Mouse (Mus musculus): ENCODE measurements around the gene Snx12. TPM values are rescaled to one million over a fixed set of nuclear protein-coding genes. Genes with fewer than 3 reads are reported as not detected.

The Snx12 gene
- polyA plus RNA-seq, 1 experiment from 2014 or later = 43.3 TPM

DNA sequence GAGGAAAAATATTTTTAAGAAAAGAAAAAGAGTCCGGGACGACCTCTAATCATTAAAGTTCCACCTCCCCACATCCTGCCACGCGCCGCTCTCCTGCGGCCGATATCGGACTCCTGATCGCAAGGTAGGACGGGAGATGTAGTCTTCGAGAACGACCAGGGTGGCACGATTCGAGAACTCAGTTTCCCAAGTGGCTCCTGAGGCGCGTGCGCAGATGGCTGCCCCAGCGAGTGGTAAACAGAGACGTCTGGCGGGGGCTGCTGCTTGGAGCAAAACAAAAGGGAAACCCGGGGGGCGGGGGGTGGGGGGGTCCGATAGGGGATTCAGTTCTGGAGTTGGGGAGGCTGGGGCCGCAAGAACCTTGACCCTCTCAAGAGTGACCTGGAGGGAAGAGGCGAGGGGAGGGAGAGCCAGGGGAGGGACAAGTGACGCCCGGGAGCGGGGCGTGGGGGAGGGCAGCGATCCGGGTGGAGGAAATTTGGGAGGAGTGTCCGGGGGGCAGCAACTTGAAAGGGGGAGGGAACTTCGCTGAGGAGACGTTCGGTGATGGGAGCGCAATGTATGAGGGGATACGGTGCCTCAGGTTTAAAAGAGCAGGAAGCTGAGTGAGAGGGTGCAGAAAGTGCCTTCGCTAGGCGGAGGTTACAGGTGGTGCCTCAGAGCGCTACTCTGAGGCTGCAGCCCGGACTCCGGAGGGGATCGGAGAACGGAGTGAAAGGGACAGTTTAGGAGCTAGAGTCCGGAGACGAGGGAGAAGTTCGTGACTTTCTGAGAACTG is 31.8 kb upstream of the Snx12 start, which contains the start of gene Foxo4:
TSS of gene Foxo4 (plus strand) at position 577 of the 778 bp plus-strand sequence.
- no peaks in the 10 kb centered on the region; the same call in 1 of the 2 replicates for H3K4me1 ChIP-seq (ENCODE audit: control insufficient read depth, insufficient read depth, low read depth, low read length)
- H3K9ac ChIP-seq (ENCODE audit: low read depth, low read length) = peak within 1 kb of the TSS; percentile 62
- 18% methylated on average over 47 of the region's 47 CpGs for WGBS
- peak; percentile 94 for ATAC-seq
- no peaks in the 10 kb centered on the region for H3K36me3 ChIP-seq (ENCODE audit: control insufficient read depth, insufficient read depth, low read length)
- no peak within 1 kb of the TSS for H3K27ac ChIP-seq (ENCODE audit: low read depth, low read length)
- H3K27me3 ChIP-seq (replicated peaks; ENCODE audit: control insufficient read depth, insufficient read depth, low read length) = no peaks in the 10 kb centered on the region
- H3K9me3 ChIP-seq (ENCODE audit: control insufficient read depth, low read length) = no peaks in the 10 kb centered on the region
- H3K4me2 ChIP-seq (ENCODE audit: low read length) = peak within 1 kb of the TSS; percentile 69
- H3K4me3 ChIP-seq (ENCODE audit: low read length) = peak within 1 kb of the TSS; percentile 53

DNA sequence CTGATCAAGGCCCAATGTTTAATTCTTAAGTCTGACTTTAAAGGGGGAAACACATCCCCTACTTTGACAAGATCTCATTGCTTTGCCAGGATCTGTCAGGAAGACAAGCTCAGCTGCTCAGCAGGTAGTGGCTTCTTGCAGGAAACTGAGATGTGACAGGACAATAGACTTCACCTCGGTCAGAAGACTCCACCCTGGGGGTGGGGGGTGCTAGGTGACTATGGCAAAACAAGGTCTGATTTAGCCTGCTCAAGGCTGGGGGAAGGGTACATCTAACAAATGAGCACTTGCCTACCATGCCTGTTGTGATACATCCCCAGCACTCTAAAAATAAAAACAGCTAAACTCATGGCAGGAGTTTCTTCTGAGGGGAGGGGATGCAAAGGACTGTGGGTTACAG is 22.6 kb upstream of the Snx12 start:
- ATAC-seq = no peak

DNA sequence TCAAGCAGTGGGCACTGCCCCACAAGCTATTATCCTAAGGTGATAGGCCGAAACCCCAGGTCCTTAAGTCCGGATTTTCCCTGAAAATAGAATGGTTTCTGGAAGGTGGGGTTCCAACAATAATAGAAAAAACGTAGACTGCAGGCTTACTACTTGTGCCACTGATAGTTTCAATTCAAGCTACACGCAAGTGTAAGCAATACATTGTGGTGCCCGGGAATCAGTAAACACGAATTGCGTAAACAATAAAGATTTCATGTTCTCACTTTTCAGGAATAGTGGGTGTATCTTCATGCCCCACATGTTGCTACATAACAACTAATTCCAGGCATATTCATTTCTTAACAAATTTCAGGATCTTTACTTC is 416 bp upstream of the Snx12 start:
- Histone ChIP-seq H3K4me3 (ENCODE audit: low read length) (peak overlapping the region; percentile 41), H3K36me3 (ENCODE audit: control insufficient read depth, insufficient read depth, low read length) (no peaks in the 10 kb centered on the region), H3K4me2 (ENCODE audit: low read length) (peak overlapping the region; percentile 56), H3K27me3 (replicated peaks; ENCODE audit: control insufficient read depth, insufficient read depth, low read length) (no peaks in the 10 kb centered on the region), H3K27ac (ENCODE audit: low read depth, low read length) (peak overlapping the region; percentile 72), H3K4me1 (ENCODE audit: control insufficient read depth, insufficient read depth, low read depth, low read length) (peaks cover 3% of the 10 kb centered on the region; the same call in 1 of the 2 replicates), H3K9me3 (ENCODE audit: control insufficient read depth, low read length) (no peaks in the 10 kb centered on the region), H3K9ac (ENCODE audit: low read depth, low read length) (no peak overlapping the region)
- no peak for ATAC-seq
- 15% methylated on average over 7 of the region's 7 CpGs for WGBS

More for the DNA sequence above, 22.6 kb upstream of the Snx12 start:
- Histone ChIP-seq H3K4me2 (ENCODE audit: low read length) (no peak overlapping the region), H3K9me3 (ENCODE audit: control insufficient read depth, low read length) (no peaks in the 10 kb centered on the region), H3K27ac (ENCODE audit: low read depth, low read length) (no peak overlapping the region), H3K9ac (ENCODE audit: low read depth, low read length) (no peak overlapping the region), H3K4me3 (ENCODE audit: low read length) (no peak overlapping the region), H3K4me1 (ENCODE audit: control insufficient read depth, insufficient read depth, low read depth, low read length) (no peaks in the 10 kb centered on the region), H3K36me3 (ENCODE audit: control insufficient read depth, insufficient read depth, low read length) (no peaks in the 10 kb centered on the region), H3K27me3 (replicated peaks; ENCODE audit: control insufficient read depth, insufficient read depth, low read length) (no peaks in the 10 kb centered on the region)
- WGBS = 20% methylated on average over 1 of the region's 1 CpGs

DNA sequence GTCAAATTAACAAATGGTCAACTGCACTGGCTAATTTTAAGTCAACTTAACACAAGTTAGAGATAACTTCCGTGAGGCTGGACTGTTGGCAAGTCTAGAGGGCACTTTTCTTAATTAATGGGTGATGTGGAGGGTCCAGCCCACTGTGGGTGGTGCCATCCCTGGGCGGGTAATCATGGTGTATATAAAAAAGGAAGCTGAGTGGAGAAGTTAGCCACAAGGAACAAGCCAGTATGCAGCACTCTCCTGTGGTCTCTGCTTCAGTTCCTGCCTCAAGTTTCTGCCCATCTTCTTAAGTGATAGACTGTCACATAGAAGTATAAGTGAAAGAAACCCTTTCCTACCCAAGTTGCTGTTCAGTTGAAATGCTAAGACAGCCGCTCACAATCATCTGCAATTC is 33.1 kb downstream of the Snx12 start:
- 89% methylated on average over 3 of the region's 3 CpGs for WGBS
- H3K36me3 ChIP-seq (ENCODE audit: control insufficient read depth, insufficient read depth, low read length) = no peaks in the 10 kb centered on the region

DNA sequence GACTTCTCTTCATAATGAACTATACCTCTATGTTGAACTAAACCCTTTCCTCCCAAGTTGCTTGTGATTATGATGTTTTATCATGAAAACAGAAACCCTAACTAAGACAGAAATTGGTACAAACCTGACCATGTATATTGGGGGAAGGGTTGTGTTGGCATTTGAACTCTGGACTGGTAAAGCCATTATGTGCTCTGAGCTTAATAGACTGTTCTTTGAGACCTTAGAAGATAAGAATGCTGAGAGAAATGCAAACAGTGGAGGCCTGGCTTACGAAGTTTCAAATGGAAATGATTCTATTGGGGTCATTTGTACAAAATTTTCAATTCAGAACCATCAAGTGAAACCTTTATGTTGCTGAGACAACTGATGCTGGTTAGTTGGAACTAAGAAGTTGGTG is 34.7 kb downstream of the Snx12 start:
- H3K9ac ChIP-seq (ENCODE audit: low read depth, low read length) = no peak overlapping the region
- H3K4me2 ChIP-seq (ENCODE audit: low read length) = no peak overlapping the region
- 79% methylated on average over 1 of the region's 1 CpGs for WGBS

More for the DNA sequence above, 33.1 kb downstream of the Snx12 start:
- Histone ChIP-seq H3K9ac (ENCODE audit: low read depth, low read length) (no peak overlapping the region), H3K4me2 (ENCODE audit: low read length) (no peak overlapping the region), H3K4me3 (ENCODE audit: low read length) (no peak overlapping the region), H3K4me1 (ENCODE audit: control insufficient read depth, insufficient read depth, low read depth, low read length) (no peaks in the 10 kb centered on the region), H3K27ac (ENCODE audit: low read depth, low read length) (no peak overlapping the region), H3K27me3 (replicated peaks; ENCODE audit: control insufficient read depth, insufficient read depth, low read length) (no peaks in the 10 kb centered on the region), H3K9me3 (ENCODE audit: control insufficient read depth, low read length) (no peaks in the 10 kb centered on the region)
- ATAC-seq = no peak

DNA sequence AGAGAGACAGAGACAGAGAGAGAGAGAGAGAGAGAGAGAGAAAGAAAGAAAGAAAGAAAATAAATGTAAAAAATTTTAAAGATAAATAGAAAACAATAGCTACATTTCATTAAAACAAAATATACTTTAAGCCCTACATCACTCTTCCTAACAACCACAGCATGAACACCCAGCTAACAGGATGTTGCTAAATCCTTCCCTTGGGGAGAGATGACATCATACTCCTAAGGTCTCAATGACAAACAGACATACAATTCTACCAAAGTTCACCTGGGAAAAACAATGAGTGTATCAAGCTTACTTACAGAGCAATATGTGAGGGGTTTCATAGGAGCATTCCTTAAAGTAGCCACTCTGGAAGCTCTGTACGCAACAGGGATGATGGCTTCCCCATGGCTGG is 49.0 kb downstream of the Snx12 start:
- H3K4me3 ChIP-seq (ENCODE audit: low read length) = no peak overlapping the region
- no peaks in the 10 kb centered on the region for H3K4me1 ChIP-seq (ENCODE audit: control insufficient read depth, insufficient read depth, low read depth, low read length)
- H3K9ac ChIP-seq (ENCODE audit: low read depth, low read length) = no peak overlapping the region
- no peak overlapping the region for H3K27ac ChIP-seq (ENCODE audit: low read depth, low read length)
- no peak for ATAC-seq
- H3K27me3 ChIP-seq (replicated peaks; ENCODE audit: control insufficient read depth, insufficient read depth, low read length) = no peaks in the 10 kb centered on the region
- H3K36me3 ChIP-seq (ENCODE audit: control insufficient read depth, insufficient read depth, low read length) = no peaks in the 10 kb centered on the region
- 78% methylated on average over 1 of the region's 1 CpGs for WGBS
- H3K4me2 ChIP-seq (ENCODE audit: low read length) = no peak overlapping the region
- H3K9me3 ChIP-seq (ENCODE audit: control insufficient read depth, low read length) = no peaks in the 10 kb centered on the region

More for the DNA sequence above, 34.7 kb downstream of the Snx12 start:
- H3K27me3 ChIP-seq (replicated peaks; ENCODE audit: control insufficient read depth, insufficient read depth, low read length) = no peaks in the 10 kb centered on the region
- H3K4me3 ChIP-seq (ENCODE audit: low read length) = no peak overlapping the region
- H3K27ac ChIP-seq (ENCODE audit: low read depth, low read length) = no peak overlapping the region
- no peaks in the 10 kb centered on the region for H3K4me1 ChIP-seq (ENCODE audit: control insufficient read depth, insufficient read depth, low read depth, low read length)
- no peaks in the 10 kb centered on the region for H3K36me3 ChIP-seq (ENCODE audit: control insufficient read depth, insufficient read depth, low read length)
- no peak for ATAC-seq
- no peaks in the 10 kb centered on the region for H3K9me3 ChIP-seq (ENCODE audit: control insufficient read depth, low read length)

DNA sequence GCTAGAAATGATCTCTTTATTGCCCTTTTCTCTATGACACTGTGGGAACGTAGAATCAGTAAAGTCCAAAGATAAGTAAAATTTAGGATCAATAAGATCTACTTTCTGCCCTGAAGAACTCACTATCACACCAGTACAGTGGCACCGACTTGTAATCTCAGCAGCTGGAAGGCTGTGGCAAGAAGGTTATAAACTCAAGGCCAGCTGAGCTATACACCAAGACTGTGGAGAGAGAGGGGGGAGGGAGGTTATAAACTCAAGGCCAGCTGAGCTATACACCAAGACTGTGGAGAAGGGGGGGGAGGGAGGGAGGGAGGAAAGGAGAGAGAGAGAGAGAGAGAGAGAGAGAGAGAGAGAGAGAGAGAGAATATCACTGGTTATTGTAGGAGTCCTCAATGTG is 53.9 kb downstream of the Snx12 start:
- H3K27me3 ChIP-seq (replicated peaks; ENCODE audit: control insufficient read depth, insufficient read depth, low read length) = no peaks in the 10 kb centered on the region
- H3K27ac ChIP-seq (ENCODE audit: low read depth, low read length) = no peak overlapping the region
- no peak overlapping the region for H3K4me3 ChIP-seq (ENCODE audit: low read length)
- ATAC-seq = no peak
- H3K9ac ChIP-seq (ENCODE audit: low read depth, low read length) = no peak overlapping the region
- 81% methylated on average over 2 of the region's 2 CpGs for WGBS
- H3K4me2 ChIP-seq (ENCODE audit: low read length) = no peak overlapping the region
- no peaks in the 10 kb centered on the region for H3K9me3 ChIP-seq (ENCODE audit: control insufficient read depth, low read length)
- no peaks in the 10 kb centered on the region for H3K36me3 ChIP-seq (ENCODE audit: control insufficient read depth, insufficient read depth, low read length)
- no peaks in the 10 kb centered on the region for H3K4me1 ChIP-seq (ENCODE audit: control insufficient read depth, insufficient read depth, low read depth, low read length)

DNA sequence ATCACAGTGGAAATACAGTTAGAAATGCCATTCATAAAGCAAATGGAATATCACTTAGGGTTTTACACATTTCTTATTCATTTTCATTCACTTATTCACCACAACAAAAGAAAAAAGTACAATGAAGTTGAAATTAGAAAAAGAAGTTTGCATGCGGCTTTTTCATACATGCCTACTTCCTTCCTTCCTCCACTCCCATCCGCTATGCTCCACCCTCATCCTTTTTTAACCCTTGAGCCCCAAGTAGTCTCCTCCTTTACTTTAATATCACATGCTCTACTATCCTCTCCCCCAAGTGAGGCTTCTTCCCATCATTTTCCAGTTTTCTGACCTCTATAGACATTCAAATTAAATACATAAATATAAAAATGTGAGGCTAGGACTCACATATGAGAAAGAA is 58.6 kb downstream of the Snx12 start:
- H3K4me1 ChIP-seq (ENCODE audit: control insufficient read depth, insufficient read depth, low read depth, low read length) = no peaks in the 10 kb centered on the region
- no peaks in the 10 kb centered on the region for H3K36me3 ChIP-seq (ENCODE audit: control insufficient read depth, insufficient read depth, low read length)
- no peaks in the 10 kb centered on the region for H3K27me3 ChIP-seq (replicated peaks; ENCODE audit: control insufficient read depth, insufficient read depth, low read length)
- 77% methylated on average over 2 of the region's 2 CpGs for whole genome bisulfite sequencing
- ATAC-seq = no peak
- H3K9ac ChIP-seq (ENCODE audit: low read depth, low read length) = no peak overlapping the region
- H3K27ac ChIP-seq (ENCODE audit: low read depth, low read length) = no peak overlapping the region
- H3K4me2 ChIP-seq (ENCODE audit: low read length) = no peak overlapping the region
- no peak overlapping the region for H3K4me3 ChIP-seq (ENCODE audit: low read length)
- H3K9me3 ChIP-seq (ENCODE audit: control insufficient read depth, low read length) = no peaks in the 10 kb centered on the region

DNA sequence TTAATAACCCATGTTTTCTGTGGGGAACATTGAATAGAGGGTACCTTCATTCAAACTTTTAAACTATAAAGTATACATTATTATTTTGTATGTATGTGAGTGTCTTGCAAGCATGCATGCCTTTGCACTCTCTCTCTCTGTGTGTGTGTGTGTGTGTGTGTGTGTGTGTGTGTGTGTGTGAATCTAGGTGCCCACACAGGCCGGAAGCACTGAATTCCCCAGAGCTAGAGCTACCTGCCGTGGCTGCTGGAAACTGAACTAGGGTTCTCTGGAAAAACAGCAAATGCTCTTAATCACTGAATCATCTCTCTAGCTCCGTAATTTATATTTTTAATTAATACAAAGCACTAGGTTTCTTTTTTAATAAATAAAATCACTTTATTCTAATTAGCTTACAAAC is 59.1 kb downstream of the Snx12 start:
- Histone ChIP-seq H3K4me3 (ENCODE audit: low read length) (no peak overlapping the region), H3K27ac (ENCODE audit: low read depth, low read length) (no peak overlapping the region), H3K36me3 (ENCODE audit: control insufficient read depth, insufficient read depth, low read length) (no peaks in the 10 kb centered on the region), H3K9ac (ENCODE audit: low read depth, low read length) (no peak overlapping the region), H3K9me3 (ENCODE audit: control insufficient read depth, low read length) (no peaks in the 10 kb centered on the region), H3K27me3 (replicated peaks; ENCODE audit: control insufficient read depth, insufficient read depth, low read length) (no peaks in the 10 kb centered on the region), H3K4me1 (ENCODE audit: control insufficient read depth, insufficient read depth, low read depth, low read length) (no peaks in the 10 kb centered on the region), H3K4me2 (ENCODE audit: low read length) (no peak overlapping the region)
- 85% methylated on average over 3 of the region's 3 CpGs for WGBS
- no peak for ATAC-seq

All from hindbrain, embryonic 16.5 days (tissue).